Mouse (Mus musculus): Measurements from ENCODE around the gene Ttll9.
A peak's percentile ranks its signal among the peaks of the same experiment; 100 is the strongest.

The Ttll9 gene

GRCm38 (mm10) chr2:152951065-152951849 is 11.0 kb upstream of the Ttll9 start, which contains the start of gene Dusp15:
Gene Dusp15 (minus strand): TSS chr2:152951698.
- H3K36me3 ChIP-seq (ENCODE audit: control insufficient read depth, insufficient read depth, low read length, poor library complexity, severe bottlenecking), result no peaks in the 10 kb centered on the region
- DNase-seq (ENCODE audit: low read depth, low spot score), result peak; percentile 16
- H3K27me3 ChIP-seq (ENCODE audit: control insufficient read depth, insufficient read depth, low read length, poor library complexity, severe bottlenecking), result no peaks in the 10 kb centered on the region

- no peaks in the 10 kb centered on the region for H3K27me3 ChIP-seq (ENCODE audit: control insufficient read depth, insufficient read depth, low read length, poor library complexity, severe bottlenecking)
- H3K36me3 ChIP-seq (ENCODE audit: control insufficient read depth, insufficient read depth, low read length, poor library complexity, severe bottlenecking), result no peaks in the 10 kb centered on the region
- no peak for DNase-seq (ENCODE audit: low read depth, low spot score)
Observed at GRCm38 (mm10) chr2:152951850-152952720, 10.2 kb upstream of the Ttll9 start.

GRCm38 (mm10) chr2:152958116-152958515 is 4.2 kb upstream of the Ttll9 start:
- Histone ChIP-seq H3K36me3 (ENCODE audit: control insufficient read depth, insufficient read depth, low read length, poor library complexity, severe bottlenecking) (0 out of 2 replicates have a peak, but pooled peaks cover 1% of the 10 kb centered on the region), H3K27me3 (ENCODE audit: control insufficient read depth, insufficient read depth, low read length, poor library complexity, severe bottlenecking) (no peaks in the 10 kb centered on the region)
- DNase-seq (ENCODE audit: low read depth, low spot score), result no peak

- 0 out of 2 replicates have a peak, but pooled peaks cover 1% of the 10 kb centered on the region for H3K36me3 ChIP-seq (ENCODE audit: control insufficient read depth, insufficient read depth, low read length, poor library complexity, severe bottlenecking)
- DNase-seq (ENCODE audit: low read depth, low spot score), result no peak
Observed at GRCm38 (mm10) chr2:152965555-152965954, 3.3 kb downstream of the Ttll9 start.

GRCm38 (mm10) chr2:152976991-152977390 is 14.7 kb downstream of the Ttll9 start:
- Histone ChIP-seq H3K36me3 (ENCODE audit: control insufficient read depth, insufficient read depth, low read length, poor library complexity, severe bottlenecking) (no peaks in the 10 kb centered on the region), H3K27me3 (ENCODE audit: control insufficient read depth, insufficient read depth, low read length, poor library complexity, severe bottlenecking) (no peaks in the 10 kb centered on the region)
- DNase-seq (ENCODE audit: low read depth, low spot score), result no peak

More at GRCm38 (mm10) chr2:152965555-152965954, 3.3 kb downstream of the Ttll9 start:
- H3K27me3 ChIP-seq (ENCODE audit: control insufficient read depth, insufficient read depth, low read length, poor library complexity, severe bottlenecking), result no peaks in the 10 kb centered on the region

DNA sequence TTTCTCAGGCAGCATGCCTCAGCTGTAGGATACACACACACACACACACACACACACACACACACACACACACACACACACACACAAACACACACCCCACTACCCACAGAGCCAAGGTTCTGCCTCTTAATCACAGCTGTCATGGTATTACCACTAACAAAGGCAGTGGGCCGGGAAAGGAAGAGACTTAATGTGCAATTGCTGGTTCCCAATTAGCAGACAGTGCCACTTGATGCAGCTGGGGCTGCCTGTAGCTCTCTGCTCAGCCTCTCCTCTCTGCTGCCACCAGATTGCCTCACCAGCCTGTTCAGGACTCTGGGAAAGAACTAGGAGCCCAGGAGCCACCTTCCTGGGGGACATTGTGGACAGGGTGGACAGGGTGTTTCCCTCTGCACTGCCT is 23.3 kb downstream of the Ttll9 start:
- no peak for DNase-seq (ENCODE audit: low read depth, low spot score)
- Histone ChIP-seq H3K27me3 (ENCODE audit: control insufficient read depth, insufficient read depth, low read length, poor library complexity, severe bottlenecking) (no peaks in the 10 kb centered on the region), H3K36me3 (ENCODE audit: control insufficient read depth, insufficient read depth, low read length, poor library complexity, severe bottlenecking) (no peaks in the 10 kb centered on the region)

DNA sequence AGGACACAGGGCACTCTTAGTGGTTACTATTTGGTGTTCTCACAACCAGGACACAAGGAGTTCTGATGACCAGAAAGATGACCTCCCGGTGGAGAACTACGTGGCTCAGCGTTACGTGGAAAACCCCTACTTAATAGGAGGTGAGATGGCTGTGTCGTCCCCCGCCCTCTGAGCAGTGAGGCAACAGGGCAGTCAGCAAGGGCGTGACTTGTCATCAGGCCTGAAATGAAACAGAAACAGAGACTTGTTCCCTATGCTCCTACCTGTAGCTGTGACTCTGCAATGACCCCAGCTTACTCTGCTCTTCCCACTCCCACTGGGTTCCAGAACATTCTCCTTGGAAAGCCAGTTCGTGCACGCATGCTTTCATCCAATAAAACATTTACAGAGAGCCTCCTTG is 29.2 kb downstream of the Ttll9 start:
- DNase-seq (ENCODE audit: low read depth, low spot score), result peak; percentile 39
- no peaks in the 10 kb centered on the region; the same call in 1 of the 2 replicates for H3K27me3 ChIP-seq (ENCODE audit: control insufficient read depth, insufficient read depth, low read length, poor library complexity, severe bottlenecking)
- no peaks in the 10 kb centered on the region for H3K36me3 ChIP-seq (ENCODE audit: control insufficient read depth, insufficient read depth, low read length, poor library complexity, severe bottlenecking)

DNA sequence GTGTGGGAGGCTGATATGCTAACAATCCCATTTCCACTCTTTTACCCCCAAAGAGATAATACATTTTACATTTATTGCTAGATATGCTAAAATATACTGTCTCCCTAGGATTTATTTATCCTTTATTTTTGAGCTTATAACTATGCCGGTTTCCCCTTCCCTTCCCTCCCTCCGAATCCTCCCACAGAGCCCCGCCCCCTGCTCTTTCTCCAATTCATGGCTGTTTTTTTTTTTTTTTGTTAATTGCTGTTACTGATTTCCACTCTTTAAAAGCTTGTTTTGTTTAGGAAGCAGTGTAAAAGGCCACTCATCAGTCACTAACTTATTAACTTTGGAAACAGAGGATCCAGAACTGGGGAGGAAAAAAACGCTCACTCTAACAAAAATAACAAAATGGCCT is 34.8 kb downstream of the Ttll9 start:
- DNase-seq (ENCODE audit: low read depth, low spot score), result no peak

DNA sequence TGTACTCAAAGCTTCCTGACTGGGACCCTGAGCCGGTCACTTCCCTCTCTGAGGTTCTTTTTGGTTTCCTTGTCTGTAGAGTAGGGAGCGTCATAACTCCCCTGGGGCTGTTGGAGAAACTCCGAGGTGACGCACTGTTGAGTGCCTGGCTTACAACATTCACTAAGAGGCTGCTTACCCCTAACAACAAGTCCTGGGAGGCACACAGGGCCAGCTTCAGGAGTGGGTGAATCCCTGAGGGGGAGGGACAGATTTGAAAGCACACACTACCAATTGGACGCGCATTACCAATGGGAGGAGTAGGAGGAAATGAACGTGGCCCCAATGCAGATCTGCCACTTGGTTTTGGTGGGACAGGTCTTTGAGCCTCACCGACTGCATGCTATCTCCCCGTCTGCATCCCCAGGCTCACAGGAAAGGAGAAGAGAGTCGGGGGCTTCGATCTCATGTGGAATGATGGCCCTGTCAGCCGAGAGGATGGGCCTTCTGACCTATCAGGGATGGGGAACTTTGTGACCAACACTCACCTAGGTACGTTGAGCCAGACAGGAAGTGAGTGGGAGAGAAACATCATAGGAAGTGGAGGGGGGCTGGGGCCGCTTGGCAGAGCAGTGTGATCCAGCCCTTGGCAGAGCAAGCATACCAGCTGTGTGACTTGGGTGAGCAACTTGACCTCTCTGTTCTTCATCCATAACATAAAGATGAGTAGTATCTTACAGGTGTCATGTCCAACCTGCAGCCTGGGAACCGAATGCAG is 40.4 kb downstream of the Ttll9 start:
- no peaks in the 10 kb centered on the region for H3K36me3 ChIP-seq (ENCODE audit: control insufficient read depth, insufficient read depth, low read length, poor library complexity, severe bottlenecking)
- DNase-seq (ENCODE audit: low read depth, low spot score), result peak; percentile 47
- no peaks in the 10 kb centered on the region for H3K27me3 ChIP-seq (ENCODE audit: control insufficient read depth, insufficient read depth, low read length, poor library complexity, severe bottlenecking)

More for the DNA sequence above, 34.8 kb downstream of the Ttll9 start:
- no peaks in the 10 kb centered on the region for H3K36me3 ChIP-seq (ENCODE audit: control insufficient read depth, insufficient read depth, low read length, poor library complexity, severe bottlenecking)
- no peaks in the 10 kb centered on the region; the same call in 1 of the 2 replicates for H3K27me3 ChIP-seq (ENCODE audit: control insufficient read depth, insufficient read depth, low read length, poor library complexity, severe bottlenecking)

- no peak for DNase-seq (ENCODE audit: low read depth, low spot score)
- H3K27me3 ChIP-seq (ENCODE audit: control insufficient read depth, insufficient read depth, low read length, poor library complexity, severe bottlenecking), result no peaks in the 10 kb centered on the region
Observed at GRCm38 (mm10) chr2:153003681-153004338, 41.5 kb downstream of the Ttll9 start.

DNA sequence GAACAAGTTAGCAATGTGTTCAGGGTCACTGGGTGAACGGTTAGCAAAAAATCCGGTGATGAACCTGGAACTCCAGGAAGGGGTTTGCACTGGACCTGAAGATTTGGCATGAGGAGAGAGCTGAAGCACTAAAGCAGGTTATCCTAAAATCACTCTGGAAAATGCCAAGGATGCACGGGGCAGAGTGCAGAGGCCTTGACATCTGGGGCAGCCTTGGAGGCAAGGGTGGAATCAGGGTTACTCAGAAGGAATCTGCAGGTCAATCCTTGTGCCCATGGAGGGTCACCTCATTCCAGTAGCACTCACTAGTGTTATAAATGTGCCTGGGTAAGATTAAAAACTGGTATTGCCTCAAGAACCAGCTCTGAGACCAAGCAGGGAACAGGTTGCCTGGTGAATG is 43.7 kb downstream of the Ttll9 start:
- Histone ChIP-seq H3K36me3 (ENCODE audit: control insufficient read depth, insufficient read depth, low read length, poor library complexity, severe bottlenecking) (peaks cover 3% of the 10 kb centered on the region), H3K27me3 (ENCODE audit: control insufficient read depth, insufficient read depth, low read length, poor library complexity, severe bottlenecking) (no peaks in the 10 kb centered on the region)
- no peak for DNase-seq (ENCODE audit: low read depth, low spot score)

More at GRCm38 (mm10) chr2:153003681-153004338, 41.5 kb downstream of the Ttll9 start:
- H3K36me3 ChIP-seq (ENCODE audit: control insufficient read depth, insufficient read depth, low read length, poor library complexity, severe bottlenecking), result no peaks in the 10 kb centered on the region; the same call in 1 of the 2 replicates

GRCm38 (mm10) chr2:153009192-153009973 is 47.1 kb downstream of the Ttll9 start:
- H3K27me3 ChIP-seq (ENCODE audit: control insufficient read depth, insufficient read depth, low read length, poor library complexity, severe bottlenecking), result no peaks in the 10 kb centered on the region
- H3K36me3 ChIP-seq (ENCODE audit: control insufficient read depth, insufficient read depth, low read length, poor library complexity, severe bottlenecking), result peaks cover 6% of the 10 kb centered on the region
- DNase-seq (ENCODE audit: low read depth, low spot score), result no peak

- Histone ChIP-seq H3K27me3 (ENCODE audit: control insufficient read depth, insufficient read depth, low read length, poor library complexity, severe bottlenecking) (no peaks in the 10 kb centered on the region), H3K36me3 (ENCODE audit: control insufficient read depth, insufficient read depth, low read length, poor library complexity, severe bottlenecking) (peaks cover 6% of the 10 kb centered on the region)
- no peak for DNase-seq (ENCODE audit: low read depth, low spot score)
Observed at GRCm38 (mm10) chr2:153013724-153014515, 51.6 kb downstream of the Ttll9 start.

Measured in splenic B cell, adult 2 months (primary cell).